Mouse (Mus musculus) limb, embryonic 15.5 days (tissue): Measurements from ENCODE around the gene Nup85. TPM values are rescaled to one million over a fixed set of nuclear protein-coding genes. Genes with fewer than 3 reads are reported as not detected.

ENCODE experiments used
- ATAC-seq: fragments of 200-750 bp; cut with Nextera tagmentation; 2 replicates; pipeline ENCODE4 v1.8.0; 2017; ENCODE audit warnings: low read depth, moderate TSS enrichment; ENCODE audit not compliant: insufficient number of reproducible peaks, low FRiP score, low TSS enrichment
- H3K27ac ChIP-seq: fragments of 300-500 bp; sonication (generic); 2 replicates; pipeline ENCODE4 v1.5.1; 2015; ENCODE audit warnings: moderate library complexity, mild to moderate bottlenecking, inconsistent platforms
- H3K27me3 ChIP-seq: fragments of 300-500 bp; sonication (generic); 2 replicates; pipeline ENCODE4 v1.6.1; 2015; ENCODE audit warnings: inconsistent platforms
- H3K36me3 ChIP-seq: fragments of 300-500 bp; sonication (generic); 2 replicates; pipeline ENCODE4 v1.6.1; 2015; ENCODE audit warnings: inconsistent platforms
- H3K4me1 ChIP-seq: fragments of 300-500 bp; sonication (generic); 2 replicates; pipeline ENCODE4 v1.6.1; 2015; ENCODE audit warnings: inconsistent platforms
- H3K4me2 ChIP-seq: fragments of 300-500 bp; sonication (generic); 2 replicates; pipeline ENCODE4 v1.6.1; 2015; ENCODE audit warnings: mild to moderate bottlenecking, inconsistent platforms
- H3K4me3 ChIP-seq: fragments of 300-500 bp; sonication (generic); 2 replicates; pipeline ENCODE4 v1.5.1; 2015; ENCODE audit warnings: mild to moderate bottlenecking, inconsistent platforms
- H3K9ac ChIP-seq: fragments of 300-500 bp; sonication (generic); 2 replicates; pipeline ENCODE4 v1.6.1; 2015; ENCODE audit warnings: inconsistent platforms
- H3K9me3 ChIP-seq: fragments of 300-500 bp; sonication (generic); 2 replicates; pipeline ENCODE4 v1.6.1; 2016; ENCODE audit warnings: inconsistent platforms
- WGBS: fragments of 180-500 bp; shearing (Covaris S2); methylation state at CpG from one replicate; pipeline ENCODE4 v1.1.7; 2015; 5-methylcytosine and 5-hydroxymethylcytosine counted together
- polyA plus RNA-seq: library from polyadenylated mRNA; unstranded; fragments of >200 nt; fragmentation: Nextera tagmentation; extraction: Ambion mirVana; gene quantifications from 2 replicates; pipeline ENCODE4 v1.2.1, GENCODE M21; 2015

Gene Nup85
- polyA plus RNA-seq, 1 experiment from 2014 or later = 146 TPM

- no peak overlapping the region for H3K27ac ChIP-seq
- H3K36me3 ChIP-seq = peaks cover 49% of the 10 kb centered on the region
- H3K27me3 ChIP-seq = no peaks in the 10 kb centered on the region
- no peak overlapping the region for H3K4me3 ChIP-seq
- H3K9me3 ChIP-seq = no peaks in the 10 kb centered on the region
- H3K4me1 ChIP-seq = peaks cover 14% of the 10 kb centered on the region
- no peak for ATAC-seq
- H3K9ac ChIP-seq = no peak overlapping the region
- no peak overlapping the region for H3K4me2 ChIP-seq
- WGBS = 84% methylated on average over 7 of the region's 7 CpGs
These were observed 52.1 kb downstream of the Nup85 start for GRCm38 (mm10) chr11:115616371-115616770.

GRCm38 (mm10) chr11:115616893-115617292, 52.7 kb downstream of the Nup85 start:
- Histone ChIP-seq H3K36me3 (peaks cover 52% of the 10 kb centered on the region), H3K27ac (no peak overlapping the region), H3K4me2 (no peak overlapping the region), H3K4me3 (no peak overlapping the region), H3K9ac (no peak overlapping the region), H3K9me3 (no peaks in the 10 kb centered on the region), H3K27me3 (no peaks in the 10 kb centered on the region), H3K4me1 (peaks cover 10% of the 10 kb centered on the region)
- no peak for ATAC-seq
- 73% methylated on average over 6 of the region's 6 CpGs for WGBS

GRCm38 (mm10) chr11:115618001-115618400, 53.8 kb downstream of the Nup85 start:
- H3K9ac ChIP-seq = no peak overlapping the region
- no peak for ATAC-seq
- H3K9me3 ChIP-seq = no peaks in the 10 kb centered on the region
- H3K4me2 ChIP-seq = no peak overlapping the region
- WGBS = 78% methylated on average over 2 of the region's 2 CpGs
- H3K4me1 ChIP-seq = peaks cover 8% of the 10 kb centered on the region
- H3K4me3 ChIP-seq = no peak overlapping the region
- no peaks in the 10 kb centered on the region for H3K27me3 ChIP-seq
- H3K36me3 ChIP-seq = peaks cover 63% of the 10 kb centered on the region
- H3K27ac ChIP-seq = no peak overlapping the region

- Histone ChIP-seq H3K4me3 (no peak overlapping the region), H3K4me1 (no peaks in the 10 kb centered on the region), H3K4me2 (no peak overlapping the region), H3K27me3 (no peaks in the 10 kb centered on the region), H3K36me3 (peaks cover 71% of the 10 kb centered on the region), H3K27ac (no peak overlapping the region), H3K9me3 (no peaks in the 10 kb centered on the region), H3K9ac (no peak overlapping the region)
- ATAC-seq = no peak
- 88% methylated on average over 16 of the region's 16 CpGs for WGBS
These were observed 54.7 kb downstream of the Nup85 start for GRCm38 (mm10) chr11:115618732-115619516.

GRCm38 (mm10) chr11:115619949-115620348, 55.7 kb downstream of the Nup85 start:
- ATAC-seq = no peak
- Histone ChIP-seq H3K36me3 (peaks cover 67% of the 10 kb centered on the region), H3K4me1 (no peaks in the 10 kb centered on the region), H3K4me3 (no peak overlapping the region), H3K9me3 (no peaks in the 10 kb centered on the region), H3K27ac (no peak overlapping the region), H3K9ac (no peak overlapping the region), H3K4me2 (no peak overlapping the region), H3K27me3 (no peaks in the 10 kb centered on the region)
- 94% methylated on average over 7 of the region's 7 CpGs for WGBS

- H3K4me1 ChIP-seq = peaks cover 16% of the 10 kb centered on the region
- no peak overlapping the region for H3K4me3 ChIP-seq
- no peak overlapping the region for H3K4me2 ChIP-seq
- 74% methylated on average over 9 of the region's 9 CpGs for WGBS
- H3K36me3 ChIP-seq = peaks cover 46% of the 10 kb centered on the region
- no peaks in the 10 kb centered on the region for H3K9me3 ChIP-seq
- no peaks in the 10 kb centered on the region for H3K27me3 ChIP-seq
- ATAC-seq = no peak
- no peak overlapping the region for H3K9ac ChIP-seq
- no peak overlapping the region for H3K27ac ChIP-seq
These were observed 59.3 kb downstream of the Nup85 start for GRCm38 (mm10) chr11:115623487-115624070.

DNA sequence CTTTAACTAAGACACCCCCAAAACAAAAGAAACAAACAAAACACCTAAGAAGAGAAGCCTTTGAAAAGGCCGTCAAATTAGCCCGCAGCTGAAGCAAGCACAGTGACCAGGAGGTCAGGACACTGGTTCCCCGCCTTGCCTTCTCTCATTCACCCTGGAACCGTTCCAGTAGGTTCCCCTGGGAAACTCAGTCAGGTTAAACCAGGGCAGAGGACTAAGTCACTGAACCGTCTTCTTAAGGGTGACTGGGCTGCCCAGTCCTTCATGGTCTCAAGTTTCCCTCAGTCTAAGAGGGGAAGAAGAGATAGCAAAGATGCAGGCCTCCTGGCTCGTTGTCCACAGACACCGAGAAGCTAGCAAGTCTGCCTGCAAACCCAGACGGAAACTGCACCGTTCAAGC, 61.6 kb downstream of the Nup85 start:
- H3K9ac ChIP-seq = no peak overlapping the region
- WGBS = 86% methylated on average over 9 of the region's 9 CpGs
- H3K36me3 ChIP-seq = peaks cover 27% of the 10 kb centered on the region
- no peak overlapping the region for H3K4me3 ChIP-seq
- no peak for ATAC-seq
- no peaks in the 10 kb centered on the region for H3K27me3 ChIP-seq
- no peaks in the 10 kb centered on the region for H3K9me3 ChIP-seq
- H3K4me1 ChIP-seq = peaks cover 16% of the 10 kb centered on the region
- H3K4me2 ChIP-seq = no peak overlapping the region
- H3K27ac ChIP-seq = no peak overlapping the region

GRCm38 (mm10) chr11:115626824-115627616, 62.8 kb downstream of the Nup85 start:
- Histone ChIP-seq H3K9me3 (no peaks in the 10 kb centered on the region), H3K27me3 (no peaks in the 10 kb centered on the region), H3K36me3 (peaks cover 18% of the 10 kb centered on the region), H3K9ac (peak overlapping the region; percentile 65; the same call in 1 of the 2 replicates), H3K27ac (no peak overlapping the region), H3K4me2 (peak overlapping the region; percentile 88), H3K4me3 (peak overlapping the region; percentile 84), H3K4me1 (peaks cover 18% of the 10 kb centered on the region)
- WGBS = 45% methylated on average over 11 of the region's 11 CpGs
- no peak for ATAC-seq

DNA sequence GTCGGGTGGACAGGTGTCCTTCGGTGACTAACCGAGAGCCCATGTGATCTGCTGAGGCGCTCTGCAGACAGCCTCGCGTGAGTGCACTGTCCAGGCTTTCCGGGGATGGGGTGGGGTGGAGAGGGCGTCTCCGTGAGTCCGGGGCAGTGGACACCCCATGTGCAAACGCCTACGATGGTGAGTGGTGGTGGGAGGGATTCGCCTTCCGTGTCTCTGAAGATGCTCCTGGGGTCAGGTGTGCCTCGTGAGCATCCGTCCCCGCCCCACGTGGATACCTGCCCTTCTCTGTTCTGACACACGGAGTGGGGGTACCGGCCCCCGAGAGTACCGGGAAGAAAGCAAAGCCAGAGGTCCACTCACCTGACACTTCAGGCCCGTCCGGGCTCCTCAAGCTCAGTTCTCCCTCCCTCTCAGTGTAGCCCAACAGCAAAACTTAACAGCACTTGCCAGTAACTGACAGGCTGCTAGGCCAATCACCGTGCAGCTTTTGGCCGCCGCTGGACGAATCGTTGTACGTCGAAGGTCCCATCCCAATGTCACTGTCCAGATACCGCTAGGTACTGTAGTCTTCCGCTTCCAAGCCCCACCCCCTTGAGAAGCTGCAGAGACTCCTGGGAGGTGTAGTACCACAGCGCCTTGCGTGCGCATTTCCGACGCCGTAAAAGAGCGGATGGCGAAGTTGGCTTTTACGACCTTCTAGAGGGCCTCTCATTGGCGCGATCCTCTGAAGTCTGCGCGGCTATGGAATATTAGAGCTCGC, 63.7 kb downstream of the Nup85 start, which contains the start of gene Slc25a19:
TSS of gene Slc25a19 (minus strand) at position 591 of the 760 bp plus-strand sequence.
- H3K9ac ChIP-seq = peak within 1 kb of the TSS; percentile 65

GRCm38 (mm10) chr11:115628465-115629101, 64.3 kb downstream of the Nup85 start:
- no peaks in the 10 kb centered on the region for H3K9me3 ChIP-seq
- peak overlapping the region; percentile 88 for H3K4me2 ChIP-seq
- H3K9ac ChIP-seq = no peak overlapping the region
- peak overlapping the region; percentile 84 for H3K4me3 ChIP-seq
- H3K27me3 ChIP-seq = no peaks in the 10 kb centered on the region
- ATAC-seq = peak; percentile 13; the same call in 1 of the 2 replicates
- peaks cover 18% of the 10 kb centered on the region for H3K4me1 ChIP-seq
- 49% methylated on average over 13 of the region's 13 CpGs for WGBS
- H3K36me3 ChIP-seq = peaks cover 3% of the 10 kb centered on the region
- H3K27ac ChIP-seq = peak overlapping the region; percentile 63; the same call in 1 of the 2 replicates

More for the DNA sequence above, 63.7 kb downstream of the Nup85 start, which contains the start of gene Slc25a19:
- peak within 1 kb of the TSS; percentile 84 for H3K4me3 ChIP-seq
- H3K36me3 ChIP-seq = peaks cover 10% of the 10 kb centered on the region
- no peaks in the 10 kb centered on the region for H3K27me3 ChIP-seq
- H3K27ac ChIP-seq = peak within 1 kb of the TSS; percentile 63; the same call in 1 of the 2 replicates
- peak; percentile 99 for ATAC-seq
- H3K9me3 ChIP-seq = no peaks in the 10 kb centered on the region
- peaks cover 18% of the 10 kb centered on the region for H3K4me1 ChIP-seq
- H3K4me2 ChIP-seq = peak within 1 kb of the TSS; percentile 88
- WGBS = under 1% methylated on average over 47 of the region's 47 CpGs
